Mouse (Mus musculus) heart, postnatal 4 days (tissue): ENCODE data around the gene Tmem234. TPM values are rescaled to one million over a fixed set of nuclear protein-coding genes. Genes with fewer than 3 reads are reported as not detected.

Experiments
- DNase-seq: peaks from one replicate; pipeline ENCODE4 v3.0.0; 2021
- microRNA-seq, 2 experiments: library from miRNA; unstranded; fragments of <30 nt; microRNA quantifications; one replicate each; pipeline ENCODE4 v1.2.0; 2021 to 2022
- total RNA-seq, 2 experiments: library from RNA; stranded (reverse); gene quantifications; 2 replicates each; pipeline ENCODE4 v1.2.3; 2021

Tmem234 gene
- total RNA-seq, 2 experiments from 2014 or later: 64.8 to 72.1 TPM

- DNase-seq: no peak
Observed at GRCm38 (mm10) chr4:129672878-129673449, 72.5 kb downstream of the Tmem234 start.

Small RNA genes within 50 kb of the gene (microRNA-seq; reads per million reads assigned to microRNA genes)
- 0 reads per million in 2 experiments for gene Mir8119

Other genes with a start within 250 kb of the Tmem234 start
- gene Zbtb8a, start 222.6 kb upstream of the Tmem234 start, total RNA-seq: 1 to 10 TPM; 8.7 to 9.0 TPM
- gene Zbtb8b, start 159.8 kb upstream of the Tmem234 start, total RNA-seq: 1 to 10 TPM in 1 of 2 experiments, under 1 TPM in 1; 0.92 to 1.2 TPM
- 10 to 100 TPM; 34.0 to 36.6 TPM for gene Bsdc1, start 139.1 kb upstream of the Tmem234 start, total RNA-seq
- not detected for gene Tssk3, start 109.6 kb upstream of the Tmem234 start, total RNA-seq
- gene Fam229a, start 109.5 kb upstream of the Tmem234 start, total RNA-seq: not detected
- 10 to 100 TPM; 96.6 to 97.7 TPM for gene Marcksl1, start 87.1 kb upstream of the Tmem234 start, total RNA-seq
- 10 to 100 TPM; 45.0 to 46.4 TPM for gene Hdac1, start 58.0 kb upstream of the Tmem234 start, total RNA-seq
- gene Lck, start 27.0 kb upstream of the Tmem234 start, total RNA-seq: under 1 TPM; 0.86 to 0.91 TPM
- 1 to 10 TPM; 1.5 TPM for gene Fam167b, start 22.1 kb upstream of the Tmem234 start, total RNA-seq
- gene Eif3i, start within 50 bp of the Tmem234 start, total RNA-seq: 100 to 1,000 TPM; 146 to 160 TPM
- under 1 TPM; 0.27 to 0.76 TPM for gene Dcdc2b, start 13.6 kb downstream of the Tmem234 start, total RNA-seq
- gene Iqcc, start 18.4 kb downstream of the Tmem234 start, total RNA-seq: 10 to 100 TPM in 1 of 2 experiments, 1 to 10 TPM in 1; 9.3 to 14.3 TPM
- 10 to 100 TPM; 30.9 to 33.3 TPM for gene Ccdc28b, start 23.3 kb downstream of the Tmem234 start, total RNA-seq
- 10 to 100 TPM; 40.0 to 41.9 TPM for gene Txlna, start 40.4 kb downstream of the Tmem234 start, total RNA-seq
- gene Kpna6, start 72.1 kb downstream of the Tmem234 start, total RNA-seq: 10 to 100 TPM; 70.2 to 71.9 TPM
- gene Tmem39b, start 96.2 kb downstream of the Tmem234 start, total RNA-seq: 1 to 10 TPM; 6.6 to 6.7 TPM
- 100 to 1,000 TPM; 102 to 110 TPM for gene Khdrbs1, start 141.6 kb downstream of the Tmem234 start, total RNA-seq
- 100 to 1,000 TPM; 293 to 301 TPM for gene Ptp4a2, start 210.6 kb downstream of the Tmem234 start, total RNA-seq